8 mouse cellular contexts compared by ENCODE assay signal in the genomic region with DNA sequence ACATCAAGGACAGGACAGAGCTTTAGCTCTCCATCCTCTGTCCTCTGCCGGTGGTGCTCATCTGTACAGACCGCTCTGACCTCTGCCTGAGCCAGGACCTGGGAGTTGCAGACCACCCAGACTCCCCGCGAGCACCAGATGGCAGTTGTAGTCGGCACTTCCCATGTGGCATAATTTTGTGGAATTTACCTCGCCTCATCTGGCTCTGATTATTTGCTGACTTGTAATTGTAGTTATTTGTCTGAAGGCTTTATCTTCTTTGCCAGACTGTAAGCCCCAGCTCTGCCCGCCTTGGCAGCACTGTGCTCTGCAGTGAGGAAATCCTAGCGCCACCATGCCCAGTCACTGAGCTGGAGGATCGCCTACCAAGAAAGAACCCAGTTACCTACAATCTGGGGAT. TPM values are rescaled to one million over a fixed set of nuclear protein-coding genes. Genes with fewer than 3 reads are reported as not detected.
DNase-seq lines count a peak whose midpoint lies in the region; ATAC-seq lines count a peak whose summit lies in the region.

No protein-coding gene starts in this region.

- 14% methylated on average over 9 of the region's 9 CpGs for WGBS in heart, embryonic 10.5 days
- 16% methylated on average over 9 of the region's 9 CpGs for WGBS in forebrain, embryonic 13.5 days

- H3K36me3 ChIP-seq in heart, embryonic 10.5 days: no peaks in the 10 kb centered on the region
- no peaks in the 10 kb centered on the region for H3K36me3 ChIP-seq in forebrain, embryonic 13.5 days (ENCODE audit: poor library complexity, severe bottlenecking)

- peak overlapping the region; percentile 46 for H3K4me3 ChIP-seq in heart, embryonic 10.5 days
- no peak overlapping the region for H3K4me3 ChIP-seq in forebrain, embryonic 13.5 days

- no peak overlapping the region for H3K27ac ChIP-seq in heart, embryonic 10.5 days
- no peak overlapping the region for H3K27ac ChIP-seq in forebrain, embryonic 13.5 days

- H3K9ac ChIP-seq in forebrain, embryonic 13.5 days: 0 out of 2 replicates have a peak overlapping the region, but pooled peaks have one; percentile 13

- peak overlapping the region; percentile 43 for H3K4me2 ChIP-seq in forebrain, embryonic 13.5 days

- no peaks in the 10 kb centered on the region for H3K9me3 ChIP-seq in heart, embryonic 10.5 days
- no peaks in the 10 kb centered on the region for H3K9me3 ChIP-seq in forebrain, embryonic 13.5 days (replicated peaks)

- peak; percentile 51; the same call in 1 of the 2 replicates for ATAC-seq in forebrain, embryonic 13.5 days
- ATAC-seq in megakaryocyte-erythroid progenitor cell, adult 5-6 weeks (replicated peaks; ENCODE audit: low FRiP score, low TSS enrichment, poor library complexity, severe bottlenecking): peak; percentile 59

- no peak for DNase-seq in heart, embryonic 10.5 days (ENCODE audit: low spot score)
- no peak for DNase-seq in heart, adult 9 months (ENCODE audit: low spot score in 2 of 2)
- peak; percentile 13 for DNase-seq in 3T3-L1 (ENCODE audit: low read depth, low spot score)
- DNase-seq in gastrocnemius, postnatal 25 days: no peak
- no peak for DNase-seq in lung, postnatal 10 days
- no peak for DNase-seq in thymus, postnatal 4 days

- 0 out of 2 replicates have a peak, but pooled peaks cover 2% of the 10 kb centered on the region for H3K27me3 ChIP-seq in heart, embryonic 10.5 days (ENCODE audit: insufficient read depth, poor library complexity, severe bottlenecking)
- H3K27me3 ChIP-seq in forebrain, embryonic 13.5 days: peaks cover 3% of the 10 kb centered on the region; the same call in 1 of the 2 replicates

- H3K4me1 ChIP-seq in heart, embryonic 10.5 days: peaks cover 6% of the 10 kb centered on the region
- H3K4me1 ChIP-seq in forebrain, embryonic 13.5 days: peaks cover 16% of the 10 kb centered on the region

RNA-seq across cellular contexts. Expression of gene Zfp281, which starts 35.8 kb away (rescaled TPM):
- polyA plus RNA-seq in heart, embryonic 10.5 days (2016; fragmentation: Nextera tagmentation; extraction: Ambion mirVana): 15.6 and 22.5 TPM in 2 replicates
- 26.6 and 27.9 TPM in 2 replicates for polyA plus RNA-seq in forebrain, embryonic 13.5 days (2015; fragmentation: Nextera tagmentation; extraction: Ambion mirVana)
- 18.6 and 20.3 TPM in 2 replicates for total RNA-seq in megakaryocyte-erythroid progenitor cell, adult 5-6 weeks (2014; fragmentation: Nextera tagmentation)
- 25.2 and 29.7 TPM in 2 replicates for total RNA-seq in megakaryocyte-erythroid progenitor cell, adult 5-6 weeks (2017)
- 10 to 100 TPM in 1 of 2 experiments, 1 to 10 TPM in 1; 8.3 to 10.2 TPM for total RNA-seq in gastrocnemius, postnatal 25 days (2021)
